Mouse (Mus musculus) intestine, embryonic 14.5 days (tissue): ENCODE measurements around the gene Cep63. TPM values are rescaled to one million over a fixed set of nuclear protein-coding genes. Genes with fewer than 3 reads are reported as not detected.

Experiments
- ATAC-seq: fragments of 200-750 bp; cut with Nextera tagmentation; replicated peaks from 2 replicates; pipeline ENCODE4 v1.8.0; 2017; ENCODE audit warnings: low read depth, moderate number of reproducible peaks, moderate TSS enrichment, moderate library complexity; ENCODE audit not compliant: low FRiP score, low TSS enrichment
- DNase-seq: peaks from one replicate; pipeline ENCODE4 v3.0.0-alpha.2; 2018; ENCODE audit warnings: low spot score
- H3K27ac ChIP-seq: fragments of 300-500 bp; sonication (generic); 2 replicates; pipeline ENCODE4 v1.5.1; 2014; ENCODE audit warnings: low read depth, mild to moderate bottlenecking, control low read depth
- H3K27me3 ChIP-seq: fragments of 300-500 bp; sonication (generic); replicated peaks from 2 replicates; pipeline ENCODE4 v1.6.1; 2014; ENCODE audit warnings: low read length, control low read depth; ENCODE audit not compliant: control insufficient read depth, insufficient read depth
- H3K36me3 ChIP-seq: fragments of 300-500 bp; sonication (generic); 2 replicates; pipeline ENCODE4 v1.6.1; 2014; ENCODE audit warnings: low read length, control low read depth; ENCODE audit not compliant: control insufficient read depth, insufficient read depth
- H3K4me1 ChIP-seq: fragments of 300-500 bp; sonication (generic); replicated peaks from 2 replicates; pipeline ENCODE4 v1.6.1; 2014; ENCODE audit warnings: low read length, control low read depth, mixed read lengths; ENCODE audit not compliant: control insufficient read depth, insufficient read depth
- H3K4me2 ChIP-seq: fragments of 300-500 bp; sonication (generic); 2 replicates; pipeline ENCODE4 v1.6.1; 2014; ENCODE audit warnings: low read length
- H3K4me3 ChIP-seq: fragments of 300-500 bp; sonication (generic); 2 replicates; pipeline ENCODE4 v1.5.1; 2014; ENCODE audit warnings: low read depth, low read length, control low read depth, mixed read lengths
- H3K9ac ChIP-seq: fragments of 300-500 bp; sonication (generic); 2 replicates; pipeline ENCODE4 v1.6.1; 2014; ENCODE audit warnings: mild to moderate bottlenecking, low read length
- H3K9me3 ChIP-seq: fragments of 300-500 bp; sonication (generic); 2 replicates; pipeline ENCODE4 v1.6.1; 2016; ENCODE audit warnings: low read length, control low read depth; ENCODE audit not compliant: control insufficient read depth
- WGBS: fragments of 180-500 bp; shearing (Covaris S2); extraction: QIAGEN DNeasy Blood & Tissue Kit; methylation state at CpG from one replicate; pipeline ENCODE4 v1.1.7; 2014; 5-methylcytosine and 5-hydroxymethylcytosine counted together
- polyA plus RNA-seq: library from polyadenylated mRNA; unstranded; fragments of >200 nt; fragmentation: Nextera tagmentation; extraction: Ambion mirVana; gene quantifications from 2 replicates; pipeline ENCODE4 v1.2.1, GENCODE M21; 2014

Gene Cep63
- polyA plus RNA-seq, 1 experiment from 2014 or later, result 46.2 TPM

DNA sequence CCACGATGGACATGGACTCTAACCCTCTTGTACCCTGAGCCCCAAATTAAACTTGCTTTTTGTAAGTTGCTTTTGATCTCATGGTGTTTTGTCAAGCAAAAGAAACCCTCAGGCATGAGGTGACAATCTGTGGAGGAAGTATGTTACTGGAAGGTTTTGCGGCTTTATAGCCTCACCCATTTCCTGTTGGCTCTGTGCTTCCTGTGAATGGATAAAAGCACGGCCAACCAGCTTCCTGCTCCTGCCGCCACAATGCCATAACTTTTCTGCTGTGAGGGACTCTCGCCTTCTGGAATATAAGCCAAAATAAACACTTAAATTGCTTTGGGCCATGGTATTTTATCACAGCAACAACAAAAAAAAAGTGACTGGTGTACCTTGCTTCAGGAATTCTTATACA, 48.9 kb downstream of the Cep63 start:
- no peaks in the 10 kb centered on the region for H3K9me3 ChIP-seq
- no peaks in the 10 kb centered on the region for H3K36me3 ChIP-seq
- H3K4me3 ChIP-seq, result no peak overlapping the region
- DNase-seq, result no peak
- WGBS, result 62% methylated on average over 5 of the region's 5 CpGs
- H3K4me1 ChIP-seq, result no peaks in the 10 kb centered on the region
- no peak overlapping the region for H3K4me2 ChIP-seq
- no peaks in the 10 kb centered on the region for H3K27me3 ChIP-seq
- H3K27ac ChIP-seq, result no peak overlapping the region
- no peak overlapping the region for H3K9ac ChIP-seq
- no peak for ATAC-seq

DNA sequence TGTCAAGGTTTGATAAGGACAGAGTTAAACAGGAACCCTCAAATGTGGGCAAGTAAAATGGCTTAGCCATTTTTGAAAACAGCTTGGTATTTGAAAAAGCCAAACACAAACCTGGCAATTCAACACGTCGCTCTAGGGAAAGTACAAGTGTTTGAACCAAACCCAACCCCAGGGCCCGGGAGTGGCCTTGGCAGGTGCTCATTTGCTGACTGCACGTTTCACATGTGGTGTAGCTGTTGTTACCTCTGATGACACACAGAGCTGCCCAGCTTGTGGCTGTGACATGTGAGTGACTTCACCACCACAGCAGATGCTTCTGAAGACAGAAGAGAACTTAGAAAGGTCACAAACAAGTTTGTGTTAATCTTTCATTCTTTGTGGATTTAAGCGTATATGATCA, 53.4 kb downstream of the Cep63 start:
- no peak overlapping the region for H3K9ac ChIP-seq
- ATAC-seq (no peak), DNase-seq (no peak)
- H3K27ac ChIP-seq, result no peak overlapping the region
- H3K4me3 ChIP-seq, result no peak overlapping the region
- no peak overlapping the region for H3K4me2 ChIP-seq
- H3K36me3 ChIP-seq, result no peaks in the 10 kb centered on the region
- no peaks in the 10 kb centered on the region for H3K27me3 ChIP-seq
- no peaks in the 10 kb centered on the region for H3K9me3 ChIP-seq
- H3K4me1 ChIP-seq, result no peaks in the 10 kb centered on the region
- 70% methylated on average over 5 of the region's 5 CpGs for WGBS

- Histone ChIP-seq H3K27me3 (no peaks in the 10 kb centered on the region), H3K4me3 (no peak overlapping the region), H3K36me3 (no peaks in the 10 kb centered on the region), H3K9ac (no peak overlapping the region), H3K27ac (no peak overlapping the region), H3K9me3 (no peaks in the 10 kb centered on the region; the same call in 1 of the 2 replicates), H3K4me2 (no peak overlapping the region), H3K4me1 (no peaks in the 10 kb centered on the region)
- WGBS, result 92% methylated on average over 3 of the region's 3 CpGs
- no peak for DNase-seq
- no peak for ATAC-seq
These were observed 67.9 kb downstream of the Cep63 start for GRCm38 (mm10) chr9:102558463-102558862.

- no peak overlapping the region for H3K9ac ChIP-seq
- ATAC-seq (no peak), DNase-seq (no peak)
- H3K27ac ChIP-seq, result no peak overlapping the region
- no peaks in the 10 kb centered on the region; the same call in 1 of the 2 replicates for H3K9me3 ChIP-seq
- 91% methylated on average over 3 of the region's 3 CpGs for WGBS
- H3K27me3 ChIP-seq, result no peaks in the 10 kb centered on the region
- H3K4me1 ChIP-seq, result peaks cover 4% of the 10 kb centered on the region
- H3K4me3 ChIP-seq, result no peak overlapping the region
- no peak overlapping the region for H3K4me2 ChIP-seq
- no peaks in the 10 kb centered on the region for H3K36me3 ChIP-seq
These were observed 72.6 kb downstream of the Cep63 start for GRCm38 (mm10) chr9:102553781-102554180.

DNA sequence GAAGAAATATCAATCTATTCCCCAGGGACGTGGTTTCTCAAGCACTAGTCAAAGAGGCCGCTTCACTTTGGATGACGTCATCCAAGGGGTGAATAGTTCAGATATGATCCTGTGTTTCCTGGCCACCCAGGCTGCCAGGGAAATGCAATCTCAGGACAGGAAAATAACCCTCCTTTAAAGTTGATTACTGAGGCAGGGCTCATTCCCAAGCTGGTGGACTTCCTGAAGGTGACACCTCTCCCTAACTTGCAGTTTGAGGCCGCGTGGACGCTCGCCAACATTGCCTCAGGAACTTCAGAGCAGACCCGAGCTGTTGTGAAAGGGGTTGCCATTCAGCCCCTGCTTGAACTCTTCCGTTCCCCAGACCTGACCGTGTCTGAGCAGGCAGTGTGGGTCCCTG, 74.6 kb downstream of the Cep63 start:
- no peak overlapping the region for H3K27ac ChIP-seq
- ATAC-seq, result no peak
- H3K27me3 ChIP-seq, result peaks cover 4% of the 10 kb centered on the region; the same call in 1 of the 2 replicates
- H3K4me2 ChIP-seq, result no peak overlapping the region
- no peak for DNase-seq
- no peak overlapping the region for H3K9ac ChIP-seq
- 47% methylated on average over 10 of the region's 10 CpGs for whole genome bisulfite sequencing
- H3K4me3 ChIP-seq, result no peak overlapping the region
- H3K36me3 ChIP-seq, result no peaks in the 10 kb centered on the region
- peaks cover 4% of the 10 kb centered on the region for H3K4me1 ChIP-seq
- no peaks in the 10 kb centered on the region for H3K9me3 ChIP-seq

GRCm38 (mm10) chr9:102549211-102549610, 77.1 kb downstream of the Cep63 start:
- Histone ChIP-seq H3K4me3 (no peak overlapping the region), H3K4me1 (peaks cover 4% of the 10 kb centered on the region), H3K36me3 (no peaks in the 10 kb centered on the region), H3K27me3 (peaks cover 13% of the 10 kb centered on the region), H3K9ac (no peak overlapping the region), H3K4me2 (no peak overlapping the region), H3K27ac (no peak overlapping the region), H3K9me3 (no peaks in the 10 kb centered on the region)
- ATAC-seq, result no peak
- 83% methylated on average over 8 of the region's 8 CpGs for WGBS
- DNase-seq, result no peak

DNA sequence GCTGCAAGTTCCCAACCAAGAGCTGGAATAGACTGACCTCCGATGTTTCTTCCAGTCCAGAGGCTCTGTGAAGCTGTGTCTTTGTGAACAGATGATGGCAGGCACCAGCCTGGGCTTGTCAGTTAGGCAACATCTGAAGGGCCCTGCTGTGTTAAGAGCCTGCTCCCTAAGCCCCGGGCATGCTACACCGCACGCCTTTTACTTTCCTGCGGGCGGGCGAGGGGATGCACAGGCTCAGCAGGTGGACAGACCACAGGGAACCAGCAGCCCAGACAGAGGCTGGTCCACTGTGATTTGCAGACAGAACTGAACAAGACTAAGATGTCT, 79.3 kb downstream of the Cep63 start:
- H3K27me3 ChIP-seq, result peaks cover 13% of the 10 kb centered on the region
- peaks cover 3% of the 10 kb centered on the region for H3K4me1 ChIP-seq
- H3K9ac ChIP-seq, result no peak overlapping the region
- H3K9me3 ChIP-seq, result no peaks in the 10 kb centered on the region
- no peaks in the 10 kb centered on the region for H3K36me3 ChIP-seq
- no peak overlapping the region for H3K27ac ChIP-seq
- no peak overlapping the region for H3K4me3 ChIP-seq
- ATAC-seq (no peak), DNase-seq (no peak)
- no peak overlapping the region for H3K4me2 ChIP-seq
- 81% methylated on average over 7 of the region's 7 CpGs for WGBS

- Histone ChIP-seq H3K36me3 (no peaks in the 10 kb centered on the region), H3K4me1 (no peaks in the 10 kb centered on the region), H3K27me3 (peaks cover 13% of the 10 kb centered on the region), H3K27ac (no peak overlapping the region), H3K4me2 (no peak overlapping the region), H3K4me3 (no peak overlapping the region), H3K9ac (no peak overlapping the region), H3K9me3 (no peaks in the 10 kb centered on the region)
- DNase-seq (no peak), ATAC-seq (no peak)
- WGBS, result 67% methylated on average over 20 of the region's 20 CpGs
These were observed 79.9 kb downstream of the Cep63 start for GRCm38 (mm10) chr9:102546256-102547027.
